Mouse (Mus musculus): Measurements from ENCODE around the gene B830017H08Rik. TPM values are rescaled to one million over a fixed set of nuclear protein-coding genes. Genes with fewer than 3 reads are reported as not detected.

Gene B830017H08Rik
- polyA plus RNA-seq, 1 experiment: not detected

DNA sequence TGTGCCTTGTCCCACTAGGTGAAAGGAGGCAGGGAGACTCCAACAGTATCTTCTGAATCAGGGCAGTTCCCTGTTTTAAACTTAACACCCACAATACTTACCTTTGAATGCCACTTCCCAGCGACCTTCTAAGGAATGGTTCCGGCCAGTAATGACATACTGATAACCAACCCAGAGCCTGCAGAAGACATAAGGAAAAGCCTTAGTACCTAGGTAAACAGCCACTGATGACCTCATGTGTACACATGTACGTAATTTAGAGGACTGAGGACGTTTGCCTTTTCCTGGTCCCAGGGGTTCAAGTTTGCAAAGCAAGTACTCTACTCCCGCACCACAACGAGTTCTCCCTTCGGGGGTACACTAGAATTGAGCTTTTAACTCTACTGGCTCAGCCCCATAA, 24.2 kb downstream of the B830017H08Rik start:
- no peak overlapping the region for H3ac ChIP-seq (ENCODE audit: control insufficient read depth, insufficient read length, low read depth)

GRCm38 (mm10) chr16:17858592-17858991, 25.7 kb downstream of the B830017H08Rik start:
- Histone ChIP-seq H3K4me3 (ENCODE audit: insufficient read depth, poor library complexity, severe bottlenecking) (no peak overlapping the region), H3K27me3 (ENCODE audit: control insufficient read depth, insufficient read depth, insufficient read length) (no peaks in the 10 kb centered on the region), H3ac (ENCODE audit: control insufficient read depth, insufficient read length, low read depth) (no peak overlapping the region), H3K79me2 (ENCODE audit: control insufficient read depth, insufficient read depth) (peaks cover 7% of the 10 kb centered on the region), H3K36me3 (ENCODE audit: control insufficient read depth, insufficient read depth) (peaks cover 58% of the 10 kb centered on the region), H3K79me3 (ENCODE audit: low read depth) (no peaks in the 10 kb centered on the region)
- no peak for TF ChIP-seq MAX (IDR thresholded peaks at IDR 0.05)
- no peak for TF ChIP-seq FOSL1 (IDR thresholded peaks at IDR 0.05; ENCODE audit: insufficient read depth, low read length, poor library complexity, severe bottlenecking)
- TF ChIP-seq USF1 (IDR thresholded peaks at IDR 0.05; ENCODE audit: low read depth): no peak
- TF ChIP-seq CEBPB (IDR thresholded peaks at IDR 0.05; ENCODE audit: low read depth): no peak
- no peak for TF ChIP-seq MYOG (IDR thresholded peaks at IDR 0.05; ENCODE audit: control insufficient read depth, extremely low read depth, insufficient read length)
- no peak for TF ChIP-seq MYOD1 (IDR thresholded peaks at IDR 0.05; ENCODE audit: control insufficient read depth, insufficient read length, low read depth)
- TF ChIP-seq CTCF (IDR thresholded peaks at IDR 0.05; ENCODE audit: control insufficient read depth, insufficient read depth, insufficient read length): no peak

More for the DNA sequence above, 24.2 kb downstream of the B830017H08Rik start:
- Histone ChIP-seq H3K27me3 (ENCODE audit: control insufficient read depth, insufficient read depth, insufficient read length) (no peaks in the 10 kb centered on the region), H3K79me2 (ENCODE audit: control insufficient read depth, insufficient read depth) (peaks cover 2% of the 10 kb centered on the region), H3K36me3 (ENCODE audit: control insufficient read depth, insufficient read depth) (peaks cover 68% of the 10 kb centered on the region), H3K79me3 (ENCODE audit: low read depth) (no peaks in the 10 kb centered on the region), H3K4me3 (ENCODE audit: insufficient read depth, poor library complexity, severe bottlenecking) (no peak overlapping the region)
- no peak for TF ChIP-seq MYOD1 (IDR thresholded peaks at IDR 0.05; ENCODE audit: control insufficient read depth, insufficient read length, low read depth)

GRCm38 (mm10) chr16:17865293-17865692, 32.4 kb downstream of the B830017H08Rik start:
- TF ChIP-seq MYOD1 (IDR thresholded peaks at IDR 0.05; ENCODE audit: control insufficient read depth, insufficient read length, low read depth): no peak
- TF ChIP-seq USF1 (IDR thresholded peaks at IDR 0.05; ENCODE audit: low read depth): no peak
- no peak for TF ChIP-seq MAX (IDR thresholded peaks at IDR 0.05)
- TF ChIP-seq MYOG (IDR thresholded peaks at IDR 0.05; ENCODE audit: control insufficient read depth, extremely low read depth, insufficient read length): no peak
- TF ChIP-seq FOSL1 (IDR thresholded peaks at IDR 0.05; ENCODE audit: insufficient read depth, low read length, poor library complexity, severe bottlenecking): no peak
- TF ChIP-seq CEBPB (IDR thresholded peaks at IDR 0.05; ENCODE audit: low read depth): no peak
- no peak for TF ChIP-seq CTCF (IDR thresholded peaks at IDR 0.05; ENCODE audit: control insufficient read depth, insufficient read depth, insufficient read length)
- Histone ChIP-seq H3K27me3 (ENCODE audit: control insufficient read depth, insufficient read depth, insufficient read length) (no peaks in the 10 kb centered on the region), H3K4me3 (ENCODE audit: insufficient read depth, poor library complexity, severe bottlenecking) (no peak overlapping the region), H3K36me3 (ENCODE audit: control insufficient read depth, insufficient read depth) (peaks cover 21% of the 10 kb centered on the region), H3K79me2 (ENCODE audit: control insufficient read depth, insufficient read depth) (peaks cover 28% of the 10 kb centered on the region), H3ac (ENCODE audit: control insufficient read depth, insufficient read length, low read depth) (no peak overlapping the region), H3K79me3 (ENCODE audit: low read depth) (peaks cover 8% of the 10 kb centered on the region)

- no peak overlapping the region for H3K4me3 ChIP-seq (ENCODE audit: insufficient read depth, poor library complexity, severe bottlenecking)
- H3ac ChIP-seq (ENCODE audit: control insufficient read depth, insufficient read length, low read depth): no peak overlapping the region
- H3K79me2 ChIP-seq (ENCODE audit: control insufficient read depth, insufficient read depth): peaks cover 28% of the 10 kb centered on the region
- H3K27me3 ChIP-seq (ENCODE audit: control insufficient read depth, insufficient read depth, insufficient read length): no peaks in the 10 kb centered on the region
- H3K79me3 ChIP-seq (ENCODE audit: low read depth): peaks cover 8% of the 10 kb centered on the region
- TF ChIP-seq CTCF (IDR thresholded peaks at IDR 0.05; ENCODE audit: control insufficient read depth, insufficient read depth, insufficient read length): no peak
- no peak for TF ChIP-seq MYOG (IDR thresholded peaks at IDR 0.05; ENCODE audit: control insufficient read depth, extremely low read depth, insufficient read length)
- peaks cover 19% of the 10 kb centered on the region for H3K36me3 ChIP-seq (ENCODE audit: control insufficient read depth, insufficient read depth)
Measured at GRCm38 (mm10) chr16:17865770-17866169, 32.8 kb downstream of the B830017H08Rik start.

- Histone ChIP-seq H3K79me2 (ENCODE audit: control insufficient read depth, insufficient read depth) (peaks cover 45% of the 10 kb centered on the region), H3K4me3 (ENCODE audit: insufficient read depth, poor library complexity, severe bottlenecking) (no peak overlapping the region), H3ac (ENCODE audit: control insufficient read depth, insufficient read length, low read depth) (no peak overlapping the region), H3K79me3 (ENCODE audit: low read depth) (peaks cover 26% of the 10 kb centered on the region), H3K36me3 (ENCODE audit: control insufficient read depth, insufficient read depth) (peaks cover 29% of the 10 kb centered on the region), H3K27me3 (ENCODE audit: control insufficient read depth, insufficient read depth, insufficient read length) (no peaks in the 10 kb centered on the region)
- no peak for TF ChIP-seq MYOG (IDR thresholded peaks at IDR 0.05; ENCODE audit: control insufficient read depth, extremely low read depth, insufficient read length)
- TF ChIP-seq CEBPB (IDR thresholded peaks at IDR 0.05; ENCODE audit: low read depth): no peak
- no peak for TF ChIP-seq FOSL1 (IDR thresholded peaks at IDR 0.05; ENCODE audit: insufficient read depth, low read length, poor library complexity, severe bottlenecking)
- no peak for TF ChIP-seq CTCF (IDR thresholded peaks at IDR 0.05; ENCODE audit: control insufficient read depth, insufficient read depth, insufficient read length)
- no peak for TF ChIP-seq USF1 (IDR thresholded peaks at IDR 0.05; ENCODE audit: low read depth)
- TF ChIP-seq MYOD1 (IDR thresholded peaks at IDR 0.05; ENCODE audit: control insufficient read depth, insufficient read length, low read depth): no peak
- no peak for TF ChIP-seq MAX (IDR thresholded peaks at IDR 0.05)
Measured at GRCm38 (mm10) chr16:17871248-17871647, 38.3 kb downstream of the B830017H08Rik start.

- H3K36me3 ChIP-seq (ENCODE audit: control insufficient read depth, insufficient read depth): peaks cover 34% of the 10 kb centered on the region
- H3K4me3 ChIP-seq (ENCODE audit: insufficient read depth, poor library complexity, severe bottlenecking): no peak overlapping the region
- no peaks in the 10 kb centered on the region for H3K27me3 ChIP-seq (ENCODE audit: control insufficient read depth, insufficient read depth, insufficient read length)
- H3K79me2 ChIP-seq (ENCODE audit: control insufficient read depth, insufficient read depth): peaks cover 63% of the 10 kb centered on the region
- H3K79me3 ChIP-seq (ENCODE audit: low read depth): peaks cover 38% of the 10 kb centered on the region
- TF ChIP-seq MYOD1 (IDR thresholded peaks at IDR 0.05; ENCODE audit: control insufficient read depth, insufficient read length, low read depth) (no peak), MYOG (IDR thresholded peaks at IDR 0.05; ENCODE audit: control insufficient read depth, extremely low read depth, insufficient read length) (no peak), CTCF (IDR thresholded peaks at IDR 0.05; ENCODE audit: control insufficient read depth, insufficient read depth, insufficient read length) (no peak), MAX (IDR thresholded peaks at IDR 0.05) (no peak), USF1 (IDR thresholded peaks at IDR 0.05; ENCODE audit: low read depth) (no peak), FOSL1 (IDR thresholded peaks at IDR 0.05; ENCODE audit: insufficient read depth, low read length, poor library complexity, severe bottlenecking) (no peak), CEBPB (IDR thresholded peaks at IDR 0.05; ENCODE audit: low read depth) (no peak)
- no peak overlapping the region for H3ac ChIP-seq (ENCODE audit: control insufficient read depth, insufficient read length, low read depth)
Measured at GRCm38 (mm10) chr16:17872995-17873394, 40.1 kb downstream of the B830017H08Rik start.
